Mouse (Mus musculus): ENCODE results near the gene Fcrla. TPM values are rescaled to one million over a fixed set of nuclear protein-coding genes. Genes with fewer than 3 reads are reported as not detected.

Fcrla gene
- polyA plus RNA-seq, 1 experiment = 0.08 TPM

DNA sequence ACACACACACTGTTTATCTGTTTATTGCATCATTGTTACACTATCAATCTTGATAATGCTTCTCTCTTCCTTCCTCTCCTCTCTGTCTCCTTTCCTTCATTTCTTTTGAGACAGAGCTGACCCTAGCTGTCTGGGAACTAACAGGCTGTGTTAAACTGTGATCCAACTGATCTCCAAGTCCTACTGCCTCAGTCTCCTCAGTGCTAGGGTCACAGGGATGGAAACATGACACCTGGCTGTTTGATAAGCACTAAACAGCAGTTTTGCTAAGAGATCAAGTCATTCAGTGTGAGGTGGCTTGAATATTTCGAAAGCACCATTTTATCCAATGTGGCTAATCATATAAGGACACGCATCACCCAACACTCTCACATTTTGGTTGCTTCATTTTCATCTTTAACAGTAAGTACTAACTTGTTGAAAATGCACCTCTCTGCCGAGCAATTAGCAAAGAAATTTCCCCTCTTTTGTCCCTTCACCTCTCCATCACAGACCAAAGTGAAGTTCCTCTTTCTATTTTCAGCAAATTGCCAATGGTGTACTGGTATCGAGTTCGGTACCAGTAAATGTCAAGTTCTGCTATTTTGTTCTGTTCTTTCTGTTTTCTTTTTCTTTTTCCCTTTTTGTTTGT lies 30.6 kb downstream of the Fcrla start:
- Histone ChIP-seq H3K27ac (ENCODE audit: insufficient read depth, low read length) (no peak overlapping the region), H3K4me1 (ENCODE audit: control insufficient read depth, insufficient read depth, low read length) (no peaks in the 10 kb centered on the region), H3K4me3 (ENCODE audit: insufficient read depth, low read length) (no peak overlapping the region)
- TF ChIP-seq CTCF (IDR thresholded peaks at IDR 0.05; ENCODE audit: extremely low read depth, insufficient read depth, low read length) (no peak), POLR2A (IDR thresholded peaks at IDR 0.05; ENCODE audit: extremely low read depth, insufficient read depth, low read length) (no peak)

DNA sequence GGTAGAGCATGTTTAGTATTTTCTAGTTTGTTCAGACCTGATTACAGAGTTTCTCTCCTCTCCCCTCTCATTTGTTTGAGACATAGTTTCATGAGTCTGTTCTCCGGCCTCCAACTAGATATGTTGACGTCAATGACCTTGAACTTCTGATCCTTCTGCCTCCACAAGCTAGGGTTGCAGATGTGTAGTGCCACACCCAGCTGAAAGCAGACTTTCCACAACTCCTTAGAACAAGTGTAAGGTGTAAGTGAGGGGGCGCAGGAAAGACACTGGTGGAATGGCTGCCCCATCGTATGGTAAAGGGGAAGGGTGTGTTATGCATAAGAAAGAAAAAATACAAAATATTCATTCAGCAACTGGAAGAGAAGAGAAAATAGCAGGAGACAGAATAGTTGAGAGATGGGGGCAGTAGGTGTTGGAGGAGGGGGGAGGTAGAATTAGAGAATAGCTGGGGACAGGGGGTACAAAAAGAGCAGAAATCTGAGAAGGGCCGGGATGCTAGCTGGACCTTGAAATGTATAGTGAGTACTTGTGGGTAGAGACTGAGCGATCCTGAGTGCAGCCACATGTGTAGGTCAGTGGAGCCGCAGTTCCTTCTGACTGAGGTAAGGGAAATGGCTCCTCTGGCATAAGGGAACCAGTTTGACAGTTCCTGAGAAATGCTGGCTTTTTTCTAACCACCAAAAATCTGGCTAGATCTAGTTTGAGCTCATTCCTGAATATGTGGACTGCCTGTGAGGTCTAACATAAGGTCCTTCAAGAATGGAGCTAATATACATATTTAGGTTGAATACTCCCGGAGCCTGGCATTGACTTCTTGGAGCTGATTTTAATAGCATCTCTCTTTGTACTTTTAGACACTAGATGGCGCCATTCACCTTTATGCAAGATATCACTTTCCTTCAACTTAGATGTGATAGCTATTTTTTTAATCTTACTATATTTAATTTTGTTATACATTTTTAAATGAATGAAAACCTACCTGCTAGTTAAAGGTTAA lies 32.5 kb downstream of the Fcrla start:
- TF ChIP-seq POLR2A (IDR thresholded peaks at IDR 0.05; ENCODE audit: extremely low read depth, insufficient read depth, low read length) (no peak), CTCF (IDR thresholded peaks at IDR 0.05; ENCODE audit: extremely low read depth, insufficient read depth, low read length) (no peak)
- H3K4me1 ChIP-seq (ENCODE audit: control insufficient read depth, insufficient read depth, low read length) = no peaks in the 10 kb centered on the region
- H3K4me3 ChIP-seq (ENCODE audit: insufficient read depth, low read length) = no peak overlapping the region
- H3K27ac ChIP-seq (ENCODE audit: insufficient read depth, low read length) = no peak overlapping the region

DNA sequence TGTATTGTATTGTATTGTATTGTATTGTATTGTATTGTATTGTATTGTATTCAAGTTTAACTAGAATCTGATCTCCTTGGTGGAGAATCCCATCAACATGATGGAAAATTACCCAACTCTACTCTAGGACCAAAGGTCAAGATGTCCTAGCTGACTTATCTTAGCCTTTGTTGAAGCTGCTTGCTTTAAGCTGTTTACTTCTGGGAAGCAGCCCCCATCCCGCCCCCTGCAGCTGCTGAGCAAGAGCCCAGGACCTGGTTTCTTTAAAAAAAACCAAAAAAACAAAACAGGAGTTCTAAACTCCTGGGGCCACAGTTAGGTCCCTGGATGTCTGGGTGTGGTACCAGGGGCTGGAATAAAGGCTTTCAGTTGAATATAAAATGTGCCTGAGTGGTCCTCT lies 35.1 kb downstream of the Fcrla start:
- H3K4me1 ChIP-seq (ENCODE audit: control insufficient read depth, insufficient read depth, low read length) = no peaks in the 10 kb centered on the region
- TF ChIP-seq POLR2A (IDR thresholded peaks at IDR 0.05; ENCODE audit: extremely low read depth, insufficient read depth, low read length) (no peak), CTCF (IDR thresholded peaks at IDR 0.05; ENCODE audit: extremely low read depth, insufficient read depth, low read length) (no peak)
- no peak overlapping the region for H3K4me3 ChIP-seq (ENCODE audit: insufficient read depth, low read length)
- H3K27ac ChIP-seq (ENCODE audit: insufficient read depth, low read length) = no peak overlapping the region

DNA sequence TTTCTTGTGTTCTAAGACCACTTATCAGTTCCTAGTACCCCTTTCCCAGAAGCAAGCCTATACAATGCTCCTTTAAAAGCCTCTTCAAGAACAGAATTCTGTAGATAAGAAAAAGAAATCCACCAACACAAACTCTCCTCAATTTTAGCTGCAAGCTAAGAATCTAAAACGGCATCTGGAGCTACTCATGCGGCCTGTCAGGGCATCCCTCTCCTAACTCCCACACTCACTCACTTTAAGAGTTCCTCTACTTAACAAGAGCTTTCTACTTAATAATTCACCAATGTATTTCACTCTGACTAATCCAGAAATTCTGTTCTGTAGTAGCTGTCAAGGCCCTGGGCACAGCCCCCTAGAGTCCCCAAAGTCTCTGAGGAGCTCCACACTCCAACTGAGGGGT lies 35.7 kb downstream of the Fcrla start:
- Histone ChIP-seq H3K4me3 (ENCODE audit: insufficient read depth, low read length) (no peak overlapping the region), H3K27ac (ENCODE audit: insufficient read depth, low read length) (no peak overlapping the region), H3K4me1 (ENCODE audit: control insufficient read depth, insufficient read depth, low read length) (no peaks in the 10 kb centered on the region)
- TF ChIP-seq CTCF (IDR thresholded peaks at IDR 0.05; ENCODE audit: extremely low read depth, insufficient read depth, low read length) = no peak
- no peak for TF ChIP-seq POLR2A (IDR thresholded peaks at IDR 0.05; ENCODE audit: extremely low read depth, insufficient read depth, low read length)

DNA sequence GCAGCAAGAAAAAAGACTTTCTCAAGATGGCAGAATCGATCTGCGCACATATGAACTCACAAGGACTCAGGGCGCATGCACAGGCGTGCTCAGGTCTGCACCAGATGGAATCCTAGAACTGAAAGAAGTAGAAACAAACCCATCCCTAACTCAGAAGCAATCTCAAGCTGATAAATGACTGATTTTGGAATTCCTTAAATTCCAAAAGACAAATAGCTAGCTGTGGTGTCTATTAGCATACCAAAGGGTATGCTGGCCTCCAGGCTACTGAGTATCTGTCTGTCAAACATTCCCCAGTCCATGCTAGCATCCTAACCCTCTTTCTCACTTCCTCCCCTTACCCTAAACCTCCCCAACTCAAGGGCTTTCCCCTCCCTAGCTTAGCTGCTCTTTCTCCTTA lies 38.1 kb downstream of the Fcrla start:
- peaks cover 1% of the 10 kb centered on the region; the same call in 1 of the 2 replicates for H3K4me1 ChIP-seq (ENCODE audit: control insufficient read depth, insufficient read depth, low read length)
- H3K4me3 ChIP-seq (ENCODE audit: insufficient read depth, low read length) = no peak overlapping the region
- H3K27ac ChIP-seq (ENCODE audit: insufficient read depth, low read length) = no peak overlapping the region
- TF ChIP-seq CTCF (IDR thresholded peaks at IDR 0.05; ENCODE audit: extremely low read depth, insufficient read depth, low read length) = no peak
- TF ChIP-seq POLR2A (IDR thresholded peaks at IDR 0.05; ENCODE audit: extremely low read depth, insufficient read depth, low read length) = no peak

DNA sequence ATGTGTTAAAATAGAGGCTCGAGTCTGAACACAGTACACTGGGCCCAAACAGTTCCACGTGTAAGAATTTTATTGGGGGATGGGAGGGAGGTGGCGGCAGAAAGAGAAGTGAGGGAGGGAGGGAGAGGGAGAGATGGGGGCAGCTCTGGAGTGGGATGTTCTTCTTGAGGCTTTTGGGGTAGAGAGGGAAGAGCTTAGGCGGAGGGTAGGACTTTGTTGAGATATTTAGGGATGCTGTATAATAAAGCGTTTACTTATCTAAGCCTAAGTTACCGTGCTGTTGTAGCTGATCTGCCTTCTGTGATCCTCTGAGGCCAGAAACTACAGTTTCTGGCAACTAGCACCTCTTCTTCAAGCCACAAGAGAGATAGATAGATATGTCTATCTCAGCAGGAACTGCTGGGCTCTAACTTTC lies 41.3 kb downstream of the Fcrla start:
- TF ChIP-seq CTCF (IDR thresholded peaks at IDR 0.05; ENCODE audit: extremely low read depth, insufficient read depth, low read length) (no peak), POLR2A (IDR thresholded peaks at IDR 0.05; ENCODE audit: extremely low read depth, insufficient read depth, low read length) (no peak)
- Histone ChIP-seq H3K4me1 (ENCODE audit: control insufficient read depth, insufficient read depth, low read length) (peaks cover 2% of the 10 kb centered on the region; the same call in 1 of the 2 replicates), H3K27ac (ENCODE audit: insufficient read depth, low read length) (no peak overlapping the region), H3K4me3 (ENCODE audit: insufficient read depth, low read length) (no peak overlapping the region; the same call in 1 of the 2 replicates)

DNA sequence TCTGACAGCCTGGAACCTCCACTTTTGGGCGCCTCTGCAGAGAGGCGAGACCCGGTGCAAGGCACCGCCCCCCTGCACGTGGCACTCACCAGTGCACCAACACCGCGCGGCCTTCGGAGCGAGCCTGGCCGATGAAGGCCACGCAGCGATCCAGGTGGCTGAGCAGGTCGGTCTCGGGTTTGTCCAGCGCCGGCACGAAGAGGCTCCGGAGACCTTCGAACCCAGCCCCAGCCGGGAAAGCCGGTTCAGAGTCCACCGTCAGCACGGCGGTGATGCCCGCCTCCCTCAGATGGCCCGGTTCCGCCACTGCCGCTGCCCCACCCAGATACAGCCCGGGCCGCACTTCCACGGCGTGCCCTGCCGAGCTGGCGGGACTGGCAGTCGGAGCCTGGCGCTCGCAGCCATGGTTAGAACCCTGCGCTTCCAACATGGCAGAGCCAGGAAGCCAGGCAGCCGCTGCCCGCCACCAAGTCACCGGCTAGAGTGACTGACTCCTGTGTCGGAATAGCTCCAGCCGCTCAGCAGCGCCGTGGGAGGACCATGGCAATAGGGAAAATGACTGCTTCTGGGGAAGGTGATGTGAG lies 42.3 kb downstream of the Fcrla start, which contains the start of the genes Gm26620 and Dusp12:
TSS of gene Gm26620 (plus strand) at position 88 of the 584 bp plus-strand sequence.
TSS of gene Dusp12 (minus strand) at position 563 of the 584 bp plus-strand sequence.
- Histone ChIP-seq H3K4me3 (ENCODE audit: insufficient read depth, low read length) (peak within 1 kb of the TSS; percentile 82), H3K27ac (ENCODE audit: insufficient read depth, low read length) (peak within 1 kb of the TSS; percentile 62; the same call in 1 of the 2 replicates), H3K4me1 (ENCODE audit: control insufficient read depth, insufficient read depth, low read length) (peaks cover 2% of the 10 kb centered on the region; the same call in 1 of the 2 replicates)
- TF ChIP-seq CTCF (IDR thresholded peaks at IDR 0.05; ENCODE audit: extremely low read depth, insufficient read depth, low read length) (peak; percentile 66), POLR2A (IDR thresholded peaks at IDR 0.05; ENCODE audit: extremely low read depth, insufficient read depth, low read length) (peak; percentile 72)

DNA sequence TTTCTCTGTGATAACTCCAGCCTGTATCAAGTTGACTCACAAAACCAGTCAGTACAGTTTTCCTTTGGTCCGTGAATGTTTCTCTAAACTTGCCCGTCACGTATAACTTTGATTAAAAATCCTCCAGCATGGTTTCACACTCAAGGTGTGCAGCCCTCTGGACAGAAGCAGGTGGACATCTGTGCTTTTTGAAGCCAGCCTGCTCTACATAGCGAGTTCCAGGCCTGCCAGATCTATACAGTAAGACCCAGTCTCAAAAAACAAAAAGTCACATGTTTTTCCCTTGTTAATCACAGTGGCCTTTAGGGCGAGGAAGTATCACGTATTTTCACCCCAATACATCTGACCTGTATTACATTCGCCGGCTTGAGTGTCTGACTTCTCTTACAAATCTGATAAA lies 43.0 kb downstream of the Fcrla start:
- Histone ChIP-seq H3K4me3 (ENCODE audit: insufficient read depth, low read length) (peak overlapping the region; percentile 82), H3K4me1 (ENCODE audit: control insufficient read depth, insufficient read depth, low read length) (peaks cover 2% of the 10 kb centered on the region; the same call in 1 of the 2 replicates), H3K27ac (ENCODE audit: insufficient read depth, low read length) (no peak overlapping the region)
- TF ChIP-seq POLR2A (IDR thresholded peaks at IDR 0.05; ENCODE audit: extremely low read depth, insufficient read depth, low read length) (no peak), CTCF (IDR thresholded peaks at IDR 0.05; ENCODE audit: extremely low read depth, insufficient read depth, low read length) (no peak)

DNA sequence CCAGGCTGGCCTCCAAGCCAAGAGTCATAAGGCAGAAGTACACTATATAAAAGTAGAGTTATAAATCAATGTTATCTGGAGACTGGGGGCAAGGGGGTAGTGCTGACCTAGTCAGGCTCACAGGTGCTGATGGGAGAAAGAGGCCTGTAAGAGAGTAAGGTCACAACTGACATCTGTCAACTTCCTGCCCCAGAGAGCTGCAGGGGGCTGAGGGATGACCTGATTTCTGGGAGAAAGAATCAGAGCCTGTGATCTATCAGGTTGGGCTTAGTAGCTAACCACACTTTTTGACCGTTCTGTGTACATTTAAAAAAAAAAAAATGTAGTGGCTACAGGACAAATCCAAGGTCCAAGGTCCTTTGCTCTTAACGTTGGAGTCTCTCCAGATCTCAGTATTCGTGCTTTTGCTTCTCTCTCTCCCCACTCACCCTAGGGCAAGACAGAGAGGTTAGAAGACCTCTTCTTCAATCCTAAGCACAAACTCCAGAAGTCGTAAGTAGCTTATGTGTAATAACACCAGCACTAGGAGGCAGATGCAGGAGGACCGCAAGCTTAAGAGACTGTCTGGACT lies 44.4 kb downstream of the Fcrla start:
- peaks cover 2% of the 10 kb centered on the region; the same call in 1 of the 2 replicates for H3K4me1 ChIP-seq (ENCODE audit: control insufficient read depth, insufficient read depth, low read length)
- TF ChIP-seq POLR2A (IDR thresholded peaks at IDR 0.05; ENCODE audit: extremely low read depth, insufficient read depth, low read length) (no peak), CTCF (IDR thresholded peaks at IDR 0.05; ENCODE audit: extremely low read depth, insufficient read depth, low read length) (no peak)
- no peak overlapping the region for H3K27ac ChIP-seq (ENCODE audit: insufficient read depth, low read length)
- no peak overlapping the region for H3K4me3 ChIP-seq (ENCODE audit: insufficient read depth, low read length)

All from cortical plate, adult 2 months (tissue).